Mouse (Mus musculus): ENCODE results near the gene Zbtb17. TPM values are rescaled to one million over a fixed set of nuclear protein-coding genes. Genes with fewer than 3 reads are reported as not detected.

The Zbtb17 gene
- total RNA-seq, 2 experiments from 2014 or later, result 29.2 to 32.2 TPM

GRCm38 (mm10) chr4:141488670-141489069 is 44.2 kb downstream of the Zbtb17 start:
- no peak for DNase-seq (ENCODE audit: low spot score)

GRCm38 (mm10) chr4:141500637-141501036 is 56.2 kb downstream of the Zbtb17 start:
- DNase-seq (ENCODE audit: low spot score), result peak; percentile 44

DNA sequence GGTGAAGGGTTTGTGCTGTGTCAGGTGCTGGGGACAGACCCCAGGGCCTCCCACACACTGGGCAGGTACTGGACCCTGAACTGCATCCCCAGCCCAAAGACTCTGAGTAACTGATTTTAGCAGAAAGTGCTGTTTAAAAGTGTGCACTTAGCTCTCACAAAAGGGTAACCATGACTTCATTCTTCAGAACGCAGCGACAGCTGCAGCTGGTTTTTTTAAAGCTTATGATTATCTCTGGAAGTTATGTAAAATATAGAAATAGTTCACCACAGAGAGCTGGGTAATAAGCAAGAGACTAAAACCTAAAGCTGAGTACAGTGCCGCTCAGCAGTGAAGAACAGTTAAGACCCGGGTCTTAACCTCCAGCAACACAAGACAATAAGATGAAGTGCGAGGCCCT is 56.6 kb downstream of the Zbtb17 start:
- DNase-seq (ENCODE audit: low spot score), result no peak

DNA sequence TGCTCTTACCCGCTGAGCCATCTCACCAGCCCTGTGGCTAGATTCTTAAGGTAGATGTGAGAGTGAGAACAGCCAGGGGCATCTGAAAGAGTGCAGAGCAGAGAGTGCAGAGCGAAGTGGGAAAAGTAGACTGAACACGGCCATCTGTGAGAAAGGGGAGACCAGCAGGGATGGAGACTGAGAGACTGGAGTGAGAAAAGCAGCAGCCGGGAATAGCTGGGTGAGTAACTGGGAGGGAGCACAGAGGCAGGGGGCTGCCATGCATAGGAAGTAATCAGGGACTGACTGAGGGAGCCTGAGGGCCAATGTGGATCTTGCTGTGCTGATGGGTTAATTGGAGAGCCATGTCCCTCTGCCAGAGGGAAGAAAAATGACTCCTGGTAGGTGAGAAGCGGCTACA is 58.3 kb downstream of the Zbtb17 start:
- DNase-seq (ENCODE audit: low spot score), result no peak

DNA sequence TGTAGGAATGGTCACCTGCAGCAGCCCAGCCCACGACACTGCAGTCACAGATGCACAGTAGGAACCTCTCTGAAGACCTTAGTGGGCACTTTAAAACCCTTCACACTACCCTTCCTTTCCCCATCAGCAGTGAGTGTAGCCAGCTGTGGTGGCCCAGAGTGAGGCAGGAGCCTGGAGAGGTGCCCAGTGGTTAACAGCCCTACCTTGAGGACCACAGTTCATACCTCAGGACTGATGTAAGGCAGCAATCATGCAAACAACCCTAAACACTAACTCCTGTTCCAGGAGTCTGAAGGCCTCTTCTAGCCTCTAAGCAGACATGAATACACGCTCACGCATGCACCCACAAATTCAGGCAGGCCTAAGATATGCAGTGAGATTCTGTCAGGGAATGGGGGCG is 60.0 kb downstream of the Zbtb17 start:
- DNase-seq (ENCODE audit: low spot score), result no peak

- no peak for DNase-seq (ENCODE audit: low spot score)
These were observed 61.4 kb downstream of the Zbtb17 start for GRCm38 (mm10) chr4:141505810-141506209.

GRCm38 (mm10) chr4:141506352-141506751 is 61.9 kb downstream of the Zbtb17 start:
- peak; percentile 65 for DNase-seq (ENCODE audit: low spot score)

- peak; percentile 54 for DNase-seq (ENCODE audit: low spot score)
These were observed 62.4 kb downstream of the Zbtb17 start for GRCm38 (mm10) chr4:141506893-141507292.

DNA sequence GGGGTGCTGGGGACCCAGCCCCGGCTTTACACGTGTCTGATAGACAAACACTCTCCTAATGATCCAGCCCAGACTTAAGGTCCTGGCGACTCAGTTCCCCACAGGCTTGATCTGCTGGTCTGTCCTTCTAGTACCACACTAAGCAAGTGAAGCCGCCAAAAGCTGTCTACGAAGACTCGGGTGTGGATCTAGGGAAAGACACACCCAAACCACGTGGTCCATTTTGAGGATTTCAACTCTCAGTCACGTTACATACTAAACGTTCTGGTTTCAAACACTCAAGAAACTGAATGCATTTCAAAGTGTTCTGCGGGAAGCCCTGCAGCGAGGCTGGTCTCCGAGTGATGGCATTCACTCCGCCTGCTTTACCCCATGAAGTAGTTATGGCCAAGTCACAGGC is 66.0 kb downstream of the Zbtb17 start:
- no peak for DNase-seq (ENCODE audit: low spot score)

GRCm38 (mm10) chr4:141512145-141512544 is 67.7 kb downstream of the Zbtb17 start:
- DNase-seq (ENCODE audit: low spot score), result no peak

DNA sequence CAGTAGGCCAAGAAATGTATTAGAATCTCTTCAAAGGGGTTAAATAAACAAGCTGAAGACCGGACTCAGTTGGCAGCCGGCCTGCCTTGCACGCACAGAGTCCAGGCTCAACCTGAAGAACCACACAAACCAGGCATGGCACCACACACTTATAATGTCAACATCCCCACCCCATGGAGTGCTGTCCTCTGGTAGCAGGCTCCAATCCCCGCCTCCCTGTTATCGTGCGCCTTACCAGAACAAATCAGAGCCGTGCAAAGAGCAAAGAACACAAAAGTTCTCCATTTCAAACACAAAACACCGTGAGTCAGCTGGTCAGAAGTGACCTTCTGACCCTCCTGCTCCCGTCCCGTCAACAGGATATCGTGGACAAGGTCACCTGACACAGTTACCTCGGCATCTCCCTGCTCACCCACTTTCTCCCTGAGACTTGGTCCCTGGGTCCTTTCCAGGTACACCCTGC is 69.8 kb downstream of the Zbtb17 start:
- DNase-seq (ENCODE audit: low spot score), result no peak

Other genes starting within 250 kb of the Zbtb17 start
- under 1 TPM in 1 of 2 experiments, not detected in 1; 0.31 TPM for gene Rsg1, start 230.7 kb upstream of the Zbtb17 start, total RNA-seq (2021)
- gene Arhgef19, start 205.2 kb upstream of the Zbtb17 start, total RNA-seq (2021), result under 1 TPM; 0.32 to 0.33 TPM
- gene Epha2, start 143.4 kb upstream of the Zbtb17 start, total RNA-seq (2021), result 1 to 10 TPM; 1.6 to 2.9 TPM
- gene Fam131c, start 76.4 kb upstream of the Zbtb17 start, total RNA-seq (2021), result under 1 TPM; 0.16 to 0.31 TPM
- not detected for gene Clcnka, start 45.9 kb upstream of the Zbtb17 start, total RNA-seq (2021)
- gene Clcnkb, start 28.6 kb upstream of the Zbtb17 start, total RNA-seq (2021), result under 1 TPM in 1 of 2 experiments, not detected in 1; 0.40 TPM
- 100 to 1,000 TPM; 331 to 560 TPM for gene Hspb7, start 23.9 kb upstream of the Zbtb17 start, total RNA-seq (2021)
- gene Srarp, start 8.5 kb upstream of the Zbtb17 start, total RNA-seq (2021), result 1 to 10 TPM in 1 of 2 experiments, under 1 TPM in 1; 0.87 to 1.0 TPM
- gene Spen, start 93.9 kb downstream of the Zbtb17 start, total RNA-seq (2021), result 10 to 100 TPM; 21.4 to 21.9 TPM
- gene Fblim1, start 161.4 kb downstream of the Zbtb17 start, total RNA-seq (2021), result 1 to 10 TPM in 1 of 2 experiments, under 1 TPM in 1; 0.90 to 1.1 TPM
- gene Tmem82, start 174.0 kb downstream of the Zbtb17 start, total RNA-seq (2021), result under 1 TPM; 0.55 to 0.62 TPM
- gene Slc25a34, start 179.2 kb downstream of the Zbtb17 start, total RNA-seq (2021), result 10 to 100 TPM; 13.3 to 15.7 TPM
- gene Plekhm2, start 220.2 kb downstream of the Zbtb17 start, total RNA-seq (2021), result 10 to 100 TPM; 28.9 to 34.5 TPM
- 1 to 10 TPM; 4.1 to 5.2 TPM for gene Rsc1a1, start 240.9 kb downstream of the Zbtb17 start, total RNA-seq (2021)